Mouse (Mus musculus) embryonic stem cell, embryonic (primary cell): Measurements from ENCODE around the gene Kcnmb4.

Experiments used
- CTCF ChIA-PET, 4 experiments: fragments of 300-600 bp in 2 of 4; fragments of 350-600 bp in 2 of 4; sonication (Branson Sonifier 250); formaldehyde crosslinking; loops; one replicate each; lab custom pipeline; 2022; ENCODE audit warnings: inconsistent platforms in 2 of 4; lab: Charles Lee
- POLR2A ChIA-PET, 4 experiments: fragments of 300-600 bp in 2 of 4; fragments of 350-600 bp in 2 of 4; sonication (Branson Sonifier 250); formaldehyde crosslinking; loops; one replicate each; lab custom pipeline; 2022; ENCODE audit warnings: antibody characterized with exemption in 4 of 4, inconsistent platforms in 1 of 4; lab: Charles Lee

Kcnmb4 gene

GRCm38 (mm10) chr10:116424921-116425320 is 48.8 kb downstream of the Kcnmb4 start:
- ChIA-PET CTCF (interaction anchor here in 1 of 4 experiments (0.9 kb wide), 1 partner anchor 469 kb away, joined by 3 read pairs; no protein-coding TSS in a partner anchor), POLR2A (no interaction called here)

GRCm38 (mm10) chr10:116422551-116422950 is 51.1 kb downstream of the Kcnmb4 start:
- ChIA-PET CTCF (interaction anchor here in 2 of 4 experiments (0.6 to 0.7 kb wide), 3 partner anchors 122 to 676 kb away, joined by 3 to 4 read pairs (median 3); no protein-coding TSS in a partner anchor), POLR2A (interaction anchor here in 3 of 4 experiments (0.6 to 0.7 kb wide), 3 partner anchors 160 to 540 kb away, joined by 3 to 5 read pairs (median 4); no protein-coding TSS in a partner anchor)

- ChIA-PET POLR2A (no interaction called here), CTCF (no interaction called here)
Measured at GRCm38 (mm10) chr10:116420976-116421375, 52.7 kb downstream of the Kcnmb4 start.

- CTCF ChIA-PET: interaction anchor here in 1 of 4 experiments (0.6 kb wide), 1 partner anchor 26 kb away, joined by 3 read pairs; no protein-coding TSS in a partner anchor
- POLR2A ChIA-PET: no interaction called here
Measured at GRCm38 (mm10) chr10:116418121-116418726, 55.5 kb downstream of the Kcnmb4 start.

- POLR2A ChIA-PET: no interaction called here
- CTCF ChIA-PET: no interaction called here
Measured at GRCm38 (mm10) chr10:116416726-116417125, 57.0 kb downstream of the Kcnmb4 start.

- ChIA-PET POLR2A (no interaction called here), CTCF (no interaction called here)
Measured at GRCm38 (mm10) chr10:116416142-116416541, 57.5 kb downstream of the Kcnmb4 start.

- CTCF ChIA-PET: no interaction called here
- POLR2A ChIA-PET: interaction anchor here in 1 of 4 experiments (0.6 kb wide), 1 partner anchor 480 kb away, joined by 3 read pairs; no protein-coding TSS in a partner anchor
Measured at GRCm38 (mm10) chr10:116410826-116411225, 62.9 kb downstream of the Kcnmb4 start.

- ChIA-PET POLR2A (no interaction called here), CTCF (interaction anchor here in 1 of 4 experiments (0.6 kb wide), 1 partner anchor 49 kb away, joined by 3 read pairs; no protein-coding TSS in a partner anchor)
Measured at GRCm38 (mm10) chr10:116407684-116408359, 65.9 kb downstream of the Kcnmb4 start.

GRCm38 (mm10) chr10:116405011-116405410 is 68.7 kb downstream of the Kcnmb4 start:
- ChIA-PET POLR2A (interaction anchor here in 1 of 4 experiments (1.7 kb wide), 1 partner anchor 20 kb away, joined by 4 read pairs; no protein-coding TSS in a partner anchor), CTCF (no interaction called here)

GRCm38 (mm10) chr10:116403679-116404078 is 70.0 kb downstream of the Kcnmb4 start:
- POLR2A ChIA-PET: no interaction called here

GRCm38 (mm10) chr10:116402742-116403425 is 70.8 kb downstream of the Kcnmb4 start:
- ChIA-PET CTCF (no interaction called here), POLR2A (no interaction called here)

More at GRCm38 (mm10) chr10:116403679-116404078, 70.0 kb downstream of the Kcnmb4 start:
- CTCF ChIA-PET: interaction anchor here in 1 of 4 experiments (0.5 kb wide), 1 partner anchor 85 kb away, joined by 3 read pairs; no protein-coding TSS in a partner anchor

GRCm38 (mm10) chr10:116397973-116398372 is 75.7 kb downstream of the Kcnmb4 start:
- POLR2A ChIA-PET: interaction anchor here in 1 of 4 experiments (1.3 to 3.0 kb wide), 2 partner anchors 13 to 45 kb away, joined by 3 to 13 read pairs; no protein-coding TSS in a partner anchor
- CTCF ChIA-PET: interaction anchor here in 1 of 4 experiments (0.5 kb wide), 1 partner anchor 43 kb away, joined by 4 read pairs; no protein-coding TSS in a partner anchor

- ChIA-PET CTCF (interaction anchor here in 2 of 4 experiments (0.5 to 0.7 kb wide), 2 partner anchors 43 to 74 kb away, joined by 3 to 4 read pairs; no protein-coding TSS in a partner anchor), POLR2A (interaction anchor here in 1 of 4 experiments (1.3 to 3.0 kb wide), 2 partner anchors 13 to 46 kb away, joined by 3 to 13 read pairs; no protein-coding TSS in a partner anchor)
Measured at GRCm38 (mm10) chr10:116397573-116397972, 76.1 kb downstream of the Kcnmb4 start.

- POLR2A ChIA-PET: interaction anchor here in 1 of 4 experiments (0.7 to 3.0 kb wide), 3 partner anchors 12 to 819 kb away, joined by 3 to 13 read pairs (median 7); no protein-coding TSS in a partner anchor
Measured at GRCm38 (mm10) chr10:116396966-116397365, 76.7 kb downstream of the Kcnmb4 start.

GRCm38 (mm10) chr10:116396279-116396678 is 77.4 kb downstream of the Kcnmb4 start:
- ChIA-PET POLR2A (interaction anchor here in 1 of 4 experiments (3.0 kb wide), 1 partner anchor 12 kb away, joined by 13 read pairs; no protein-coding TSS in a partner anchor), CTCF (no interaction called here)

More at GRCm38 (mm10) chr10:116396966-116397365, 76.7 kb downstream of the Kcnmb4 start:
- CTCF ChIA-PET: interaction anchor here in 1 of 4 experiments (0.7 kb wide), 1 partner anchor 74 kb away, joined by 3 read pairs; no protein-coding TSS in a partner anchor

- ChIA-PET CTCF (interaction anchor here in 2 of 4 experiments (0.6 kb wide), 2 partner anchors 19 to 738 kb away, joined by 3 to 4 read pairs; no protein-coding TSS in a partner anchor), POLR2A (interaction anchor here in 2 of 4 experiments (0.6 to 0.7 kb wide), 3 partner anchors 156 to 491 kb away, joined by 3 to 5 read pairs (median 3); no protein-coding TSS in a partner anchor)
Measured at GRCm38 (mm10) chr10:116394585-116394984, 79.1 kb downstream of the Kcnmb4 start.

GRCm38 (mm10) chr10:116393790-116394475 is 79.7 kb downstream of the Kcnmb4 start:
- POLR2A ChIA-PET: interaction anchor here in 2 of 4 experiments (0.6 kb wide), 2 partner anchors 155 to 492 kb away, joined by 3 to 5 read pairs; no protein-coding TSS in a partner anchor
- CTCF ChIA-PET: interaction anchor here in 2 of 4 experiments (0.5 to 0.6 kb wide), 2 partner anchors 344 to 739 kb away, joined by 4 read pairs; no protein-coding TSS in a partner anchor
